Mouse (Mus musculus): ENCODE data around the gene Kmo.

Gene Kmo

DNA sequence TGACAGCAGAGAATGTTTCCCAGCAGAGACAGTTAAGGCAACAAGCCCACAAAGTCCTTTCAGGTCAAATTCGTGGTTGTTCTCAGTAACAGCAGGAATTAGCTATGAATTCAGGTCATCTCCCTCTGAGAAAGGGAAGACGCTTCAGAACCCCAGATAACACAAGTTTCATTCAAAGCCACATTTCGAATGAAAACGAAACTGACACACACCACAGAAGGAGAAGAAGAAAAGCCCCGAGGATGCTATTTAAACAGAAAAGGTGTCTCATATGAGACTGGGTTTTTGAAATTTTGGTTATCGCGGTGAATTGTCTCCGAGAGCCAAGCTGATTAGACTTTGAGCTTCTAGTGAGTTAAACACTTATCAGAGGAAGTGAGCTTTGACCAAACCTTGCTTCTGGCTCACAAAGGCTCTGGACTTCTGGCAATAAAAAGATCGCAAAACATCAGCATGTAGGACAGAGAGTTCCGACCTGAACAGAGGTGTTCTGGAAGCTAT, 11.6 kb downstream of the Kmo start:
- no peak for DNase-seq (ENCODE audit: low read depth, low spot score)

DNA sequence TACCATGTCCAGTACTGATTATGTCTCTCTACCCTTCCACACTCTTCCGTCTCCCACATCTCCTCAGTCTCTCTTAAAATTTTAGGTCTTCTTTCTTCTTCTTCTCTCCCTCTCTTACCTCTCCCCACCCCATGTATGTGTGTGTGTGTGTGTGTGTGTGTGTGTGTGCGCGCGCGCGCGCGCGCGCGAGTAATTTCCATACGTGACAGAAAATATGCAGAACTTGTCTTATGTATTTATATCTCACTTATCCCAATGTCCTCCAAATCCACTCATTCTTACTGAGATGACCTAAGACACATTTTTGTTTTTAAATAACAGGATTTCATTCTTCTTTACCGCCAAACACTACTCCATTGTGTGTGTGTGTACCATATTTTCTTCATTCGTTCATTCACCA, 12.3 kb downstream of the Kmo start:
- DNase-seq (ENCODE audit: low read depth, low spot score): no peak

DNA sequence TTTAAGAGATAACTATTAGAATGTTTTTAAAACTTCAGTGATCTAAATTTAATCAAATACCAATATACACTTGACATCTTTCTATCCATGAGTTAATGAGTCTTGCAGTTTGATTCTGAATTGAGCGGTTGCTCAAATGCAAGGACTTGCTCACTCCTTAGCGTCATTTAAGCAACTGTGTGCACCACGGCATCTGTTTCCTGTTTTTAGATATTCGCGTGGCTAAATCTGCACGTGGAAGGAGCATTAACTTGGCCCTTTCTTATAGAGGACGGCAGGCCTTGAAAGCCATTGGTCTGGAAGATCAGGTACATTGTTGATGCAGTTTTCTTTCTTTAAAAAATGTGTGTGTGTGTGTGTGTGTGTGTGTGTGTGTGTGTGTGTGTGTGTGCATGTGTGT, 17.5 kb downstream of the Kmo start:
- DNase-seq (ENCODE audit: low read depth, low spot score): no peak

DNA sequence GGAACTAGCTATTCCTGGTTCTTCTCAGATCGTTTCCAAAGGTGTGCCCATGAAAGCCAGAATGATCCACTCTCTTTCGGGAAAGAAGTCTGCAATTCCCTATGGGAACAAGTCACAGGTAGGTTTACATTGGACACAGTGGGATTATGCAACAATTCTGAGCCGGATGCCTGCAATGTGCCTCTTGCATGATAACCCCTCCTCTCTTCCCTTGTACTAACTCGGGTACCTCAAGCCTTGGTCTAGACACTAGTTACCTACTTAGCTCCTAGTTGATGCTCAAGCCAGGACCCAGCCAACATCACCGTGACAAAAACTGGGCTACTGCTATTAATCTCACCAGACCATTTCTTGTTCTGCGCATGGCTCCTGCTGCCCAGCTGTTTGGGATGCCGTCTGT, 18.9 kb downstream of the Kmo start:
- no peak for DNase-seq (ENCODE audit: low read depth, low spot score)

DNA sequence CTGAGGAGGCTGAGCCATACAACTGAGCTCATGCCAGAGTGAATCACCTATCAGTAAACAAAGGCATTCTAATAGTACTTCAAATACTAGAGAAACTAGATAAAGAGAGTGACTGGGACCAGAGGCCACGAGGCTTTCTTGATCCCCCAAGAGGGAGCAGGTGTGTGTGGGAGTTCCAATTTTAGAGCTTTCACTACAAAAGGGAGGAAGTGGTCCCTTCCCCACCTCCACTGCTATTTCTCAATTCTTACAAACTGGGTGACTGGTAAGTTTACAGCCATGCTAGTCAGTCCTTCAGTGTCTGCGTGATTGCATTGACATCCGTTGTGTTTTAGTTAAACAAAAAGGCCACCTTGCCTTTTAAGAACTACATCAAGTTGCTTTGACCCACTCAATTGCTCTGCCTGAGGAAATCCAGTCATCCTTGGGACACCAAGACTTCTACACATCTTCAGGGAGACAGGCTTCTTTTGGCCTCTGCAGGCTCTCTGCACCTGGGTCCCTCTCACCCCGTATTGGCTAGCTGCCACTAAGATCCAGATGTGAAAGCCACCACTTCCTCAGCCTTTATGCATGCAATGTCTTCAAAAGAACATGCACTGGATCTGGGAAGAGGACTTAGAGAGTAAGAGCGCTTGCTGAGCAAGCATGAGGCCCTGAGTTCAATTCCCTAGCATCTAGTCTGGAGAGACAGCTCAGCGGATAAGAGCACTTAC, 20.4 kb downstream of the Kmo start:
- DNase-seq (ENCODE audit: low read depth, low spot score): no peak

DNA sequence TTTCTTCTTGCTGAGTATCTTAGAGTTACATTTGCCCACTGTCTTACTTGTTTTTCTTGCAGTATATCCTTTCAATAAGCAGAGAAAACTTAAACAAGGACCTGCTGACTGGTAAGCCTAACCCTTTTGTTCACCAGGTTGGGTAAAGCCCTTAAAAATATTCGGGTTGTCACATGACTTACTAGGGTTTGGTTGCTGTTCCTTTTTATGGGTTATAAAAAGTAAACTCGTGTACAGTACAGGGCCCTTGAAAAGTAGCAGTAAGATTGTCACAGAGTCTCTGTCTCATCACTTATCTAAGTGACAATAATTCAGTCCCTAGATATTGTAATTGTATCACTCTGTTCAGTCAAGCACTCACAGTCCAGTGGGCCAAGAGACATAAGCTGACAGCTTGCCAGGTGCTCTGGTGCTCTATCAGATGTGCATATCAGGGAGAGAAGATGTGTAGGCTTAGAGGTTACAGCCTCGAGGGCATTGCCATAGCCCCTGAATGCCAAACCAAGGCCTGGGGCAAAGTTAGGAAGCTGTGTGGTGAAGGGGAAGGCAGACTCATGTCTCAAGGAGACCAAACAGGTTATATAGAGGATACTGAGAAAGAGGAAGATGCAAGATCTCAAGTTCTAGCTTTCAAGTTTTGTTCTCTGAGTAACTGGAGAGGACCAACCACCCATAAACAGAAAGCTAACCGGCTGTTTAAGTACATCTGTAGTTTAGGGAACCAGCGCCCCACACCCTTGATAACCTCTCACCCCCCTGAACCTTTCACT, 23.5 kb downstream of the Kmo start:
- no peak for DNase-seq (ENCODE audit: low read depth, low spot score)

DNA sequence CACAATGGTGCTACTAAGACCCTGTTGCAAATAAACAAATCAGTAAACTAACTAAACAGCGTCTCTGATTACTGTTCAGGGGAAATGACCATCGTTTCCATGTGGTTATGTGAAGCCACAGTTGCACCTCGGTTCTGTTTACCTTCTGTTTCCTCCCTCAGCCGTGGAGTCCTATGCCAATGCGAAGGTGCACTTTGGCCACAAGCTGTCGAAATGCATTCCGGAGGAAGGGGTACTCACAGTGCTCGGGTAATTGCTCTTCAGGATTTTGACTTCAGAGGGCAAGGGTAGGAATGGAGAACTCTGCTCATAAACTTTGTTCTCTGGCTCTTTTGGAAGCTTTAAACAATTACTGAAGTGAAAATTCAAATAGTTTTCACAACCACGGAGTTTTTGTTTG, 26.8 kb downstream of the Kmo start:
- DNase-seq (ENCODE audit: low read depth, low spot score): no peak

DNA sequence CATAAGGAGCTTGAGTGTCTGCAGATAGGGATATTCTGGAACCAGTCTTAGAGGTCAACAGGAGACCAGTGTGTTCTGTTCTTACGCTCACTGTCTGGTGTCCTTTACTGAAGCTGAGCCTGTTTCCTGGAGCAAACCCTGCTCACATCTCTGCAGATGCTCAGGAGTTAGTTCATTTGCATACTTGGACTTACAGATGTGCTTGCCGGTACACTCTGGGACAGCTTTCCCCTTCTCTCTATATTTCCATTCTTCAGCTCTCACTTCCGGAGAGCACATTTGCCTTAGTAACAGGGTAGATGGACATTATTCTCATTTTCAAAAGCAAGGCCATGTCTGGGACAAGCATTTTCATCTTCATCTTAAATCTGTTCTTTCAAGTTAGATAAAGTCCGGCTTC, 28.4 kb downstream of the Kmo start:
- no peak for DNase-seq (ENCODE audit: low read depth, low spot score)

DNA sequence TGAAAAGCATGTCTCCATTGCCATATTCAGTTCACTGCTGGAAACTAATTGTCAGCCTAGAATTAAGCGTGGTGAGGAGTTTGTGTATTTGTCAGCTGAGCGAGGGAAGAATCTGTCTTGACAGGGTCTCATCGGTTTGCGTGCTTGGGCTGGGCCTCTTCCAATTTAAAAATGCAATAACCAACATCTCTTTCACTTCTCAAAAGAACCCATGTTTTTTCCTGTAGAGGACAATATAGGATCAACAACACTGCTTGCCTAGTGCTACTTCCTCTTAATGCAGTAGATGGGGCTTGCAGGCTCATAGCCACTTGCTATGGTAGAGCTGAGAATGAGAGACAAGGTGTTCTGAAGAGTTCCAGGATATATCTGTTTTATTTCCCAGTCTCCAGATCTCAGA, 39.7 kb downstream of the Kmo start:
- DNase-seq (ENCODE audit: low read depth, low spot score): no peak

DNA sequence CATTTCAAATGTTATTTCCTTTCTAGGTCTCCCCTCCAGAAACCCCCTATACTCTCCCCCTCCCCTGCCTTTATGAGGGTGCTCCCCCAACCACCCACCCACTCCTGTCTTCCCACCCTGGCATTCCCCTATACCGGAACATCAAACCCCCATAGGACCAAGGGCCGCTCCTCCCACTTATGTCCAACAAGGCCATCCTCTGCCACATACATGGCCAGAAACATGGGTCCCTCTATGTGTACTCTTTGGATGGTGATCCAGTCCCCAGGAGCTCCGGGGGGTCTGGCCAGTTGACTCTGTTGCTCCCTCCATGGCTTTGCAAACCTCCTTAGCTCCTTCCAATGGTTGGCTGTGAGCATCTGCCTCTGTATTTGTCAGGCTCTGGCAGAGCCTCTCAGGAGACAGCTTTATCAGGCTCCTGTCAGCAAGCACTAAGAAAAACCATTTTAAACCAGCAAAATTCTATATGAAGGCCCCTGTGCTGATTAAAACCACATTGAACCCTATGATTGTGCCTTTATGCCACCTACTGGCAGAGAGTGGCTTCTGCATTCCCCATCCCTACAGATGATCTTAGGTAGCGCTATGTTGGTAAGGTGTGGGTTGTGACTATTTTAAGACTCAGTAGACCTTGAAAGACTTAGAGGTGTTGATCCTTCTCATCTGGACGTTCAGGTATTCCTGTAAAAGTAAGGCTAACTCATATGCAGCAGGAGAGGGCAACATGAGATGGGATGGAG, 48.7 kb downstream of the Kmo start:
- no peak for DNase-seq (ENCODE audit: low read depth, low spot score)

DNA sequence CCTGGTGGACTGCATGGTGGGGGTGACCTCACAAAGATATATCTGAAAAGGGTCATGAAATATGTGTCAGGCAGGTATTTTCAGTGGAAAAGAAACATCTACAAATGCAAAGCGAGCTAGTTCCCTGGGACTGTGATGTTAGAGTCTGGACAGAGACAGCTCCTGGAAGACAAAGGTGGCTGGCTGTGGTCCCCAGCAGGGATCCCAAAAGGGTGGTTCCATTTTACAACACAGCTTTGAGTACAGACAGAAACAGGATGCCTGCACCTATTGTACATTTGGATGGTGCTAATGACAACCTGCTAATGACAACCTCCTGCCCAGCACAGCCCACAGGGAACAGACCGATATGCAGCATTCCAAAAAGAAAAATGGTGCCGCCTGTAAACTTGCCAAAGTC, 49.3 kb downstream of the Kmo start:
- no peak for DNase-seq (ENCODE audit: low read depth, low spot score)

DNA sequence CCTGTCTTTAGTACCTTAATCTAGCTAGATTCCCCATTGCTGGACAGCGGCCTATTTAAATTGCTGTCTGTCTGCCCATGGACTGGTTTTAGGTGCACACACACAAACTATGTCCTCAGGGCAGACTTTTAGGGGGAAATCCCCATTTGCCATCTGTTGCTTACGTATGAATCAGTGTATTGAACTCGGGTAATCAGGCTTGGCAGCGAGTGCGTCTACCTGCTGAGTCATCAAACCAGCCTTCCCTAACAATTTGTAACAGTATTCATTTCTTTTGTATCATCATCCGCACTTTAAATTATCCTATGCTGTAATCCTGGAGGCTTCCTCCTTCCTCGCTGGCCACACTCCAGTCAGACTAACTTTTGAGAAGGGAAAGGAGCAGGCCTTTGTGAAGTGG, 49.9 kb downstream of the Kmo start:
- no peak for DNase-seq (ENCODE audit: low read depth, low spot score)

DNA sequence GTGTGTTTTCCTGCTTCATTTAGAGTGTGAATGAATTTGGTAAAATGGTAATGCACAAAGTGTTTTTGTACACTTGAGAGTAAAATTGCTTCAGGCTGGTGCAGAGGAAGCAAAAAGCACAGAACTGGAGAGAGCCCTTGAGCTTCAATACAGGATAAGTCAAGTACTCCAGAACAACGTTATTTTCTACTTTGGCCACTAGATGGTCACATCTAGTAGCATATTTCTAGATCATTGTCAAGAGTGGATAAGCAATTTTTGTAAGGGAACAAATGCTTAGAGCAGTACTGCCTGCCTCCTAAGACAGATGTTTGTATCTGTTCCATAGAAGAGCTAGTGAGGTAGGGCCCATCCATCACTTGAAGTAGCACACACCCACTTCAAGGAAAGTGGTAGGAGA, 51.4 kb downstream of the Kmo start:
- no peak for DNase-seq (ENCODE audit: low read depth, low spot score)

DNA sequence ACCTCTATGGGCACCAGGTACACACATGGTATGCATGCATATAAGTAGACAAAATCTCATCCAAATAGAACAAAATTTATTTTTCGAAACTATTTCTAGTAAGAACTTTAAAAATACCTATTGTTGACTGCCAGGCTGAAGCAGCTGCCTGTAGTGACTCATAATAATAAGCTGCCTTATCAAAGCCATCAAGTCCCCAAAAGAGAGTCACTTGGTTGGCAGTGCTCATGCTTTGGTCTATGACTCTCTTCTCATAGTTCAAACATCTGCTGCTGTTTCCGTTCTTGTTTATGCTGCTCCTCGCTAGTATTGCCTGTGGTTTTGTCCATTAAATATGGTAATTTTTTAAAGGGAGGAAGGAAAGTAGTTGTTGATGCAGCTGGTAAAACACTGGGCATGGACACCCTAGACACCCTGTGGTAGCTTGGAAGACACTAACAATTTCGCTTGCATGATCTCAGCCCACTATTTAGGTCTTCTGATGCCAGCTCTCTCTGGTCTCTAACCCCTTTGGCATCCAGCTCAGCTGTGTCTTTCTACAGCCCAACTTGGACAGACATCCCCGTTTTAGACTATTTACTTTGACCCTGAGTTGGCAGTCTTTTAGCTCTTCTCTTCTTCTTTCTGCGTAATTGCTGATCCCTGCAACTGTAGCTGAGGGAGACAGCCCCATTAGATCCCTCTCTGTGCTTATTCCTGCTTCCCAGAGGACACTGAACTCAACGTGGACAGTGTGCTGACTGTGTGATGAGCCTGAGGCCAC, 53.6 kb downstream of the Kmo start:
- no peak for DNase-seq (ENCODE audit: low read depth, low spot score)

DNA sequence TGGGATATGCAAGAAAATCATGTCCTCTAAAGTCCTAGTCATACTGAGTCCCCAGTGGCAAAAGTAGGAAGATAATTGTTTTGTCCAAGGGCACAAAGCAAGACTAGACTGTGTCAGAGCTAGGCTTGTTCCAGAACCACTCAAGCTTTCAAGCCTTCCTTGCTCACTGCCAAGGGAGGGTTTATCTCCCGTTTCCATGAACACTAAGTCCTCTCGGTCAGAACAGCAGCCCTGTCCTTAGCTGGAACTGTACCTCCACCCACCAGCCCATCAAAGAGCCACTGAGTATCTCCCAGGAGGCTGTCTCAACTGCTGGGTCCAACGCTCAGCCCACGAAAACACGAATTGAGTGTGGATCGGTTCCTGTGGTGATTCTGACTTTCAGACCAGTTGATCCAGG, 54.9 kb downstream of the Kmo start:
- no peak for DNase-seq (ENCODE audit: low read depth, low spot score)

DNA sequence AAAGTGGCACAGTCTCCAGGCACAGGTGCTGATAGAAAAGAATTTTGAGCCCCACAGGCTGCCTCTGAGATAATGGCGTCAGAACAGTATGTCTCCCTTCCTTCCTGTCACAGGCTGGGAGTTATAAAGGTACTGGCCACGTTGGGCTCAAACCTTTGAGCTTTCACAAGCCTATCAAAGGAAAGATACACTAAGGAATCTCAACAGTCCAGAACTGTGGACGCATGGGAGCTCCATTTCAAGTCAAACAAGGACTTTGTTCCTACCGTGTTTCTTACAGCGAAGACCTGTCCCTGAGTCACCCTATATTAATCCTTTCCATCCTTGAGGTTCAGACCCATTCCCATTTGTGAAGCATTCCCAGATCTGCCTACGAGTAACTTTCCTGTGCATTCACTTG, 57.3 kb downstream of the Kmo start:
- no peak for DNase-seq (ENCODE audit: low read depth, low spot score)

DNA sequence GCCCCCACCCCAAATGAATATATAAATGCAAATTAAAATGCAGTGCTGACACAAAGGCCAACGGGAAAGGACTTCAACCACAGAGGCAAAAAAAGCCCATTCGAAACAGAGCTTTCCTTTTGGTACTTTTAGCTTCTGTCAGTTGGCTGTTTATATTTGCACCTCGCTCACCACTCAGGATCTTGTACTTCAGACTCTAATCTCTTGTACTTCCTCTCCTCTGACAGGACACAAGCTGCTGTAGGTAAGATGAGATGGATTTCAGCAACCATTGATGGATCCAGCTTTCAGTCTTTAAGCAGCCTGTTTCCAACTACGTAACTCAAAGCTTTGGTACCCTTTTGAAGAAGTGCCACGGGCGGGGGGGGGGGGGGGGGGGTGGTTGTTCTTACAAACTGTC, 60.8 kb downstream of the Kmo start:
- no peak for DNase-seq (ENCODE audit: low read depth, low spot score)

DNA sequence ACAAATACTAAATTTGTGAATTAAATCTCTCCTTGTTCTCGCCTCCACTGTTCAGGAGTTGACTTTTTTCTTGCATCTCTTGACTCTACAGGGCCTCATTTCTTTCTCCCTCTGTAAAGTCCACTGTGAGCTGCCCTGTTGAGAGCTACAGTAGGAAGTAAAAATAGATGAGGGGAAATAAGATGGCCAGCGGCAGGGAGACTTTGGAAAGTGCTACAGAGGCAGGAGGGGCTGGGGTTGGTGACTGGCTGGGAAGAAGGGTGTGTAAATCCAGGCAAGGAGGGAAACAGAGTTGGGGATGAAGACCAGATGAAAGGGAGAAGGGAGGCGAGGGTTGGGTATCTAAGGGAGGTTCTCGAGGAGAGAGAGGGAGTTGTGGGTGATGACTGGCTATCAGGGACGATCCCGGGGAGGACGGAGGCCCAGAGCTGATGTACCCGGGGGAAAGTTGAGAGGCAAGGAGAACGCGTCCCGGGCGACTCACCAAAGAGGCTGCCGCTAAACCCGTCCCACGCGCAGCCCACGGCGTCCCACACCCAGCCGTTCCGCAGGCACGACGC, 71.6 kb downstream of the Kmo start:
- DNase-seq (ENCODE audit: low read depth, low spot score): peak; percentile 5

DNA sequence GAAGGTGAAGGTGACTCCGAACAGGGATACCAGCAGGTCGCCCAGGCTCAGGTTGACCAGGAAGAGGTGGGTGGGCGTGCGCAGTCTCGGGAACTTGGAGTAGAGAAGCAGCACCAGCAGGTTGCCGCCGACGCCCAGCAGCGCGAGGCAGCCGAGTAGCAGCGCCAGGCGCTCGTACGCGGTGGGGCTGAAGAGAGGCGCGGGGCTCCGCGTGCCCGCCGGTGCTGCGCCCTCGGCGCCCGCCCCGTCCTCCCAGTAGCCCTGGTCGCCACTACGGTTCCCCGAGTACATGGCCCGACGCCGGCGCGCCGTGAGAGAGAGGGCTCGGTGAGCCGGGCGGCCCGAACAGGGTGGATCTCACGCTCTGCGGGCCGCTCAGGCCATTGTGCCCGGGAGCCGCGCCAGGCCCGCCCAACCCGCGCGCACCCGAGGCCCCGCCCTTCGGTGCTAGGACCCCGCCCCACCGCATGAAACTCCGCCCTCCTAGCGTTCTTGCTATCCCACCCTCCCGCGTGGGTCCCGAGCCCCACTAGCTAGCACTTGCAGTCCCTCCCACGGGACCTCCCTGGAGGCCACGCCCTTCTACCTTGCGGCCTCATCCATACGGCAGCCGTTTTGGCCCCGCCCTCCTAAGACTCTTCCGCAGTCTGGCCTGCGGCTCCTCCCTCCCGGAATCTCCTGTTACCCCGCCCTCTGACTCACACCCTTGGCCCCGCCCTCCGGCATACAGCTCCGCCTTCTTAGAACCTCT, 72.2 kb downstream of the Kmo start, which contains the start of the genes Opn3 and Chml:
Opn3 (minus strand) TSS at position 531 of the 751 bp plus-strand sequence.
Chml (minus strand) TSS at position 656 of the 751 bp plus-strand sequence.
- peak; percentile 96 for DNase-seq (ENCODE audit: low read depth, low spot score)

DNA sequence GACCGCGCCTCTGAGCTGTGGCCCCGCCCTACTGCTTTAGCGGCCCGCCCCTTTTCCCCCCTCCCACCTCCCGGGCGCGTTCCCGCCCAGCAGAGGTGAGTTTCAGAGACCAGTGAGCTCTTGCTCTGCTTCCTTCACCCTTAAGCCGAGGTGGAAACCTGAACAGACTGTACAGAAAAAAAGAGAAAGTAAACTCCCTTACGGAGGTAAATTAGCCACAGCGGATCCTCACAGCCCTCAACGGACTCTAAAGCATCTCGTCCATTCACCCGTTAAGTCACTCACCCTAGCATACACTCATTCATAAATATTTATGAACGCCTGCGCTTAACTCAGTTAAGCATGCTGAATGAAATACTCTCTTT, 72.8 kb downstream of the Kmo start:
- no peak for DNase-seq (ENCODE audit: low read depth, low spot score)

Measured in c-Kit-negative CD71-positive TER-119-positive erythroid progenitor cells, embryonic 14.5 days (primary cell).